Mouse (Mus musculus): ENCODE measurements around the gene Pigk. TPM values are rescaled to one million over a fixed set of nuclear protein-coding genes. Genes with fewer than 3 reads are reported as not detected.

Gene Pigk
- total RNA-seq, 1 experiment, result 44.6 TPM

DNA sequence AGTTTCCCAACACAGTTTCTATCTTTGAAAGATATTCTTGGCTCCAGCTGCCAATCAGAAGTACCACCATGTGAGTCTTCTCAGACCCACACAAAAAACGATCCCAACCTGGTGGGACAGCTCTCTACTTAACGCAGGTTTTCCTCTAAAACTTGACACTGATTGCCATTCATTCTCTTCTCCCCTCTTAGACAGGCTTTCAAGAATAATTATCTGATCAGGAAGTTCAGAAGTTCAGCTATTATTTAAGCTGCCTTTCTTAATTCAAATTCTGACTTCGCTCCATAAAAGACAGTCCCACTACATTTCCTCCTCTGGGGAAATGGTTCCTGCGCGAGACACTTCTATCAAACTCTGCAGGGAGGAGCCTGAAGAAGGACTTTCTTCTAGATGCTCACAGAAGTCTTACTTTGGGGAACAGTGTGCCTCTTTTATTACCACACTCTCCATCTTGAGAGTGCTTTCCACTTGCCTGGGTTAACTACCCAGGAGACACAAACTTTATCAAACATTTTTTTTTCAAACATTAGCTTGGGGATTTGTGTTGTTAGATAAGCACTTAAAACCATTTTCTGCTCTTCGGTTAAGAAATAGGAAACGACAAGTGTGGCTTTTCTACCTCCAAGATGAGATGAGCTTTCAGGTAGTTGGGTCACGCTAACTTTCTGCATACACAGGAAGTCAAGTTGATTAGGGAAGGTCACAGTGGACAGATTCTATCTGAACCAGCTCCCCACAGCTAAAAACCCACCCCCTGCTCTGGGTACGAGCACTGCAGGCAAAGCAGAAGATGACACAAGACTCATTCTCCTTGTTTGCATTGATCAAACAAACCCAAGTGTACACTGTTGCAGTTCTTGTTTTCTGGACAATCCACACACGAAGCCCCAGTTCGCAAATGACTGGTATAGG lies 238.0 kb downstream of the Pigk start:
- TF ChIP-seq ZC3H11A (IDR thresholded peaks at IDR 0.05; ENCODE audit: borderline replicate concordance, low read depth, low read length) (no peak), CHD2 (IDR thresholded peaks at IDR 0.05; ENCODE audit: low read depth, low read length) (no peak)
- H3K27ac ChIP-seq (ENCODE audit: insufficient read depth, low read depth, low read length, poor library complexity, severe bottlenecking), result no peak overlapping the region
- DNase-seq (ENCODE audit: low read depth, low spot score), result no peak
- H3K4me1 ChIP-seq (ENCODE audit: control insufficient read depth in 2 of 2, insufficient read depth in 2 of 2, low read length in 2 of 2, poor library complexity in 1 of 2), result no peaks in the 10 kb centered on the region
- H3K36me3 ChIP-seq (ENCODE audit: control insufficient read depth, insufficient read depth, low read length, poor library complexity, severe bottlenecking), result no peaks in the 10 kb centered on the region
- no peak overlapping the region for H3K9ac ChIP-seq (ENCODE audit: insufficient read depth, low read depth, low read length, poor library complexity, severe bottlenecking)
- in situ Hi-C loops (cut with MboI; ENCODE audit: low sequenced_read_pairs in 2 of 2, unreplicated experiment in 2 of 2), result no loop called here
- no peaks in the 10 kb centered on the region for H3K9me3 ChIP-seq (ENCODE audit: control insufficient read depth, insufficient read depth, low read depth, low read length)
- no peak overlapping the region for H3K4me3 ChIP-seq (ENCODE audit: insufficient read depth in 1 of 2, low read depth in 1 of 2, low read length in 2 of 2, poor library complexity in 1 of 2, severe bottlenecking in 1 of 2)

DNA sequence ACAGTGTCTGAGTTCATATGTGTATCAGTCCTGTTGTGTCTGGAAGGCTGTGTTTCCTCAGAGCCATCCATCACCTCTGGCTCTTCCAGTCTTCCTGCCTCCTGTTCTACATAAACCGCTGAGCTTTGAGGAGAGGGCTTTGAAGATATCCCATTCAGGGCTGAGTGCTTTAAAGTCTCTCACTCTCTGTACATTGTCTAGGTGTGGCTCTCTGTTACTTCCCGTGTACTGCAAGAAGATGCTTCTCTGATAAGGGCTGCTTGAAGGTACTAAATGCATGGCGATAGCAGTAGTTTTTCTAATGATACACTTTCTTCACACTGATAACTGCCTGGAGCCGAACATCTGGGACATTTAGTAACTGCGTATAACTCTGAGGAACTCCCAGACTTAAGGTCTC lies 242.1 kb downstream of the Pigk start:
- H3K4me1 ChIP-seq (ENCODE audit: control insufficient read depth in 2 of 2, insufficient read depth in 2 of 2, low read length in 2 of 2, poor library complexity in 1 of 2), result no peaks in the 10 kb centered on the region
- H3K9ac ChIP-seq (ENCODE audit: insufficient read depth, low read depth, low read length, poor library complexity, severe bottlenecking), result no peak overlapping the region
- TF ChIP-seq ZC3H11A (IDR thresholded peaks at IDR 0.05; ENCODE audit: borderline replicate concordance, low read depth, low read length) (no peak), ZNF384 (IDR thresholded peaks at IDR 0.05; ENCODE audit: low read depth, low read length) (no peak), CHD2 (IDR thresholded peaks at IDR 0.05; ENCODE audit: low read depth, low read length) (no peak), MAFK (IDR thresholded peaks at IDR 0.05; ENCODE audit: insufficient read depth, low read depth, low read length) (no peak), HCFC1 (IDR thresholded peaks at IDR 0.05; ENCODE audit: borderline replicate concordance, insufficient read depth, low read length) (no peak)
- H3K36me3 ChIP-seq (ENCODE audit: control insufficient read depth, insufficient read depth, low read length, poor library complexity, severe bottlenecking), result no peaks in the 10 kb centered on the region
- DNase-seq (ENCODE audit: low read depth, low spot score), result no peak
- in situ Hi-C loops (cut with MboI; ENCODE audit: low sequenced_read_pairs in 2 of 2, unreplicated experiment in 2 of 2), result no loop called here
- H3K9me3 ChIP-seq (ENCODE audit: control insufficient read depth, insufficient read depth, low read depth, low read length), result no peaks in the 10 kb centered on the region
- no peak overlapping the region for H3K4me3 ChIP-seq (ENCODE audit: insufficient read depth in 1 of 2, low read depth in 1 of 2, low read length in 2 of 2, poor library complexity in 1 of 2, severe bottlenecking in 1 of 2)
- H3K27ac ChIP-seq (ENCODE audit: insufficient read depth, low read depth, low read length, poor library complexity, severe bottlenecking), result no peak overlapping the region

DNA sequence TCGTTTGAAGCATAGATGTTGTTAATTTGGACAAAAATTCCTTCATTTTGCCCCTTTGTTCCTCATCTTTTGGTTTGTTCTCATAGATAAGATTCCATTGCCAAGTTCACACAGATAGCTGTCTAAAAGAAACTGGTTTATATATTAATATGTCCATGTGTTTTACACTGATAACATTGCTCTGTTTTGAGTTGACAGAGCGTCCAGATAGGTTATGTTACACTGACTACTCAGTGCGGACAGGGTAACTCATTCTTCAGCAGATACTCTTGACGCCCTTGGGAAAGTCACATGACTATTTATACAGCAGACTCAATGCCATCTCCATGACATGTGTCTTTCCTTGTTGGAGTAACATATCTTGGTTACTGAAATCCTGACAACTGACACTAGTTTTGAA lies 242.9 kb downstream of the Pigk start:
- in situ Hi-C loops (cut with MboI; ENCODE audit: low sequenced_read_pairs in 2 of 2, unreplicated experiment in 2 of 2), result no loop called here
- Histone ChIP-seq H3K36me3 (ENCODE audit: control insufficient read depth, insufficient read depth, low read length, poor library complexity, severe bottlenecking) (no peaks in the 10 kb centered on the region), H3K4me1 (ENCODE audit: control insufficient read depth in 2 of 2, insufficient read depth in 2 of 2, low read length in 2 of 2, poor library complexity in 1 of 2) (no peaks in the 10 kb centered on the region), H3K9ac (ENCODE audit: insufficient read depth, low read depth, low read length, poor library complexity, severe bottlenecking) (no peak overlapping the region), H3K4me3 (ENCODE audit: insufficient read depth in 1 of 2, low read depth in 1 of 2, low read length in 2 of 2, poor library complexity in 1 of 2, severe bottlenecking in 1 of 2) (no peak overlapping the region), H3K9me3 (ENCODE audit: control insufficient read depth, insufficient read depth, low read depth, low read length) (no peaks in the 10 kb centered on the region), H3K27ac (ENCODE audit: insufficient read depth, low read depth, low read length, poor library complexity, severe bottlenecking) (no peak overlapping the region)
- TF ChIP-seq ZC3H11A (IDR thresholded peaks at IDR 0.05; ENCODE audit: borderline replicate concordance, low read depth, low read length), result no peak
- TF ChIP-seq CHD2 (IDR thresholded peaks at IDR 0.05; ENCODE audit: low read depth, low read length), result no peak
- TF ChIP-seq MAFK (IDR thresholded peaks at IDR 0.05; ENCODE audit: insufficient read depth, low read depth, low read length), result no peak
- TF ChIP-seq HCFC1 (IDR thresholded peaks at IDR 0.05; ENCODE audit: borderline replicate concordance, insufficient read depth, low read length), result no peak
- TF ChIP-seq ZNF384 (IDR thresholded peaks at IDR 0.05; ENCODE audit: low read depth, low read length), result no peak
- DNase-seq (ENCODE audit: low read depth, low spot score), result no peak

DNA sequence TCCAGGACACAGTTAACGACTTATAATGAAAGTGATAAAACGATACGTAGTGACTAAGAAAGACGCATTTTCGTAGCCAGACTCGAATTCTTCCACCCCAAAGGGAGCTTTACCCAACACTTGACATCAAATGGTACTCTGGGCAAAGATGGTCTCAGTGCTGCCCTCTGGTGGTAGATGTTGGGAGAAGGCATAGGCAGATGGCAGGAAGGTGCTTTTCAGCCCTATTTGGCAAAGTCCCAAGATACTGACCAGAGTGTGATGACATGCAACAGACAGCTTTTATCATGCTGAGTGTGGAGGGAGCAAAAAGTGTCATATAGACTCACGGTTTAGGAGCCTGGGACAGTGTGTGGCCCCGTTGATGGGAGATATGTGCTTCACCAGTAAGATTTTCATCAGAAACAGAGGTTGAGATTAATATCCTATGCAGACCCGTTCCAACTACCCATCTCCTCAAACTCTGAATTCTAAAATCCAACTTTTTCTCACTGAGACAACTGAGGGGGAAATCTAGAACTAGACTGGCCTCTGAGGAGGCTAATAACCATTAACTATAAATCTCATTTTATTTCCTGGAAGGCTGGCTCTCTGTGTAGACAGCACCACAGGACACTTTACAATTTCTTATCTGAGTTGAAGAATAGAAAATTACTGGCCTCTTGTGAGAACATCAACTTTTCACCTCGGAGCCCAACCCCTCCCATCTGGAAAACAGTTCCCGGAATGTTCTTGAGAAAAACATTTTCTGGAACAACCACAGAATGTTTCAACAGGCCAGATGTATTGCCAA lies 244.7 kb downstream of the Pigk start:
- H3K27ac ChIP-seq (ENCODE audit: insufficient read depth, low read depth, low read length, poor library complexity, severe bottlenecking), result no peak overlapping the region
- TF ChIP-seq ZC3H11A (IDR thresholded peaks at IDR 0.05; ENCODE audit: borderline replicate concordance, low read depth, low read length), result peak; percentile 58; the same call in 1 of the 2 replicates
- TF ChIP-seq CHD2 (IDR thresholded peaks at IDR 0.05; ENCODE audit: low read depth, low read length), result no peak
- no peak overlapping the region for H3K9ac ChIP-seq (ENCODE audit: insufficient read depth, low read depth, low read length, poor library complexity, severe bottlenecking)
- no peaks in the 10 kb centered on the region for H3K9me3 ChIP-seq (ENCODE audit: control insufficient read depth, insufficient read depth, low read depth, low read length)
- no peak overlapping the region for H3K4me3 ChIP-seq (ENCODE audit: insufficient read depth in 1 of 2, low read depth in 1 of 2, low read length in 2 of 2, poor library complexity in 1 of 2, severe bottlenecking in 1 of 2)
- peak; percentile 85 for DNase-seq (ENCODE audit: low read depth, low spot score)
- no peaks in the 10 kb centered on the region for H3K4me1 ChIP-seq (ENCODE audit: control insufficient read depth in 2 of 2, insufficient read depth in 2 of 2, low read length in 2 of 2, poor library complexity in 1 of 2)
- H3K36me3 ChIP-seq (ENCODE audit: control insufficient read depth, insufficient read depth, low read length, poor library complexity, severe bottlenecking), result no peaks in the 10 kb centered on the region
- in situ Hi-C loops (cut with MboI; ENCODE audit: low sequenced_read_pairs in 2 of 2, unreplicated experiment in 2 of 2), result no loop called here

All from ES-E14 (cell line).